Mouse (Mus musculus) R1 (cell line): Measurements from ENCODE around the gene Arhgef11.

Experiments
- DNase-seq: peaks from one replicate; pipeline ENCODE4 v3.0.0-alpha.2; 2018; ENCODE audit warnings: low read depth, low spot score

Gene Arhgef11

GRCm38 (mm10) chr3:87761408-87762375 lies 144.3 kb downstream of the Arhgef11 start:
- no peak for DNase-seq

GRCm38 (mm10) chr3:87763202-87763601 lies 145.8 kb downstream of the Arhgef11 start:
- no peak for DNase-seq

GRCm38 (mm10) chr3:87763683-87764289 lies 146.4 kb downstream of the Arhgef11 start:
- DNase-seq = peak; percentile 32

- DNase-seq = no peak
Measured at GRCm38 (mm10) chr3:87764506-87764905, 147.1 kb downstream of the Arhgef11 start.

- peak; percentile 18 for DNase-seq
Measured at GRCm38 (mm10) chr3:87765091-87765490, 147.7 kb downstream of the Arhgef11 start.

GRCm38 (mm10) chr3:87765631-87766283 lies 148.4 kb downstream of the Arhgef11 start:
- DNase-seq = no peak

GRCm38 (mm10) chr3:87766284-87766667 lies 148.9 kb downstream of the Arhgef11 start:
- DNase-seq = no peak

- DNase-seq = no peak
Measured at GRCm38 (mm10) chr3:87767764-87768163, 150.4 kb downstream of the Arhgef11 start.

- no peak for DNase-seq
Measured at GRCm38 (mm10) chr3:87768431-87768830, 151.1 kb downstream of the Arhgef11 start.

GRCm38 (mm10) chr3:87768844-87769243 lies 151.5 kb downstream of the Arhgef11 start:
- DNase-seq = peak; percentile 72

- DNase-seq = no peak
Measured at GRCm38 (mm10) chr3:87769506-87769905, 152.1 kb downstream of the Arhgef11 start.

GRCm38 (mm10) chr3:87770280-87770679 lies 152.9 kb downstream of the Arhgef11 start:
- peak; percentile 68 for DNase-seq

- DNase-seq = no peak
Measured at GRCm38 (mm10) chr3:87771088-87771487, 153.7 kb downstream of the Arhgef11 start.

- DNase-seq = no peak
Measured at GRCm38 (mm10) chr3:87778283-87778682, 160.9 kb downstream of the Arhgef11 start.

GRCm38 (mm10) chr3:87779086-87779485 lies 161.7 kb downstream of the Arhgef11 start:
- DNase-seq = no peak

GRCm38 (mm10) chr3:87783282-87784023 lies 166.1 kb downstream of the Arhgef11 start:
- DNase-seq = no peak

GRCm38 (mm10) chr3:87785156-87785555 lies 167.8 kb downstream of the Arhgef11 start:
- no peak for DNase-seq

GRCm38 (mm10) chr3:87785626-87786214 lies 168.4 kb downstream of the Arhgef11 start:
- no peak for DNase-seq
